Mouse (Mus musculus) spleen, postnatal 10 days (tissue): ENCODE data around the gene Taar6.

Experiments used
- DNase-seq, 2 experiments: peaks; one replicate each; pipeline ENCODE4 v3.0.0; 2021 to 2022; ENCODE audit warnings: low spot score in 2 of 2

Taar6 gene

DNA sequence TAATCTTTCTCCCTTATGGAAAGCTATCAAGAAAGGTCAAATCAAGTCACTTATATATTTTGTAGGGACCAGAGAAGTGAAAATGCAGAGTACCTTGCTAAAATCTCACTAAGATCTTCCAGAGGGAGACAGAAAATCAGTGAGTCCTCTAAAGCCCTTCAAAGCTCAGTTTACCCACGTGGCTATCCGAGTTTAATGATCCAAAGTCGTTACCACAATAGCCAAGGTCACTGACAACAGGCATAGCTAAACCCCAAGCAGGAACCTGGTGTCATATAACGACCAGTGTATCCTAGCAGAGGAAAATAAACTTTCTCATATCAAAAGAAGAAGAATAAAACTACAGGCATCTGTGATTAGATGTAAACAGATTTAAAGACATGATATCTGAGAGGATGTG is 47.8 kb downstream of the Taar6 start:
- no peak for DNase-seq
